Mouse (Mus musculus) inflammation-experienced regulatory T-cells, adult 16 weeks (primary cell): ENCODE results near the gene Olfr441. TPM values are rescaled to one million over a fixed set of nuclear protein-coding genes. Genes with fewer than 3 reads are reported as not detected.

ENCODE experiments used
- polyA plus RNA-seq: library from polyadenylated mRNA; unstranded; fragments of 100-300 nt; shearing (Covaris generic); gene quantifications from one replicate; pipeline ENCODE4 v1.2.1, GENCODE M21; 2017

Olfr441 gene
- not detected for polyA plus RNA-seq

GRCm38 (mm10) chr6:43106069-43106468 is at the start of gene Olfr441:
Gene Olfr441 (plus strand): TSS chr6:43106369.

GRCm38 (mm10) chr6:43146267-43146666 is 40.1 kb downstream of the Olfr441 start, which contains the start of gene Olfr237-ps1:
Gene Olfr237-ps1 (plus strand): TSS chr6:43146567.

GRCm38 (mm10) chr6:43162982-43163381 is 56.8 kb downstream of the Olfr441 start, which contains the start of gene Olfr437:
Gene Olfr437 (plus strand): TSS chr6:43163282.

Other genes with a start within 250 kb of the Olfr441 start
- not detected for gene Olfr448, start 215.9 kb upstream of the Olfr441 start, polyA plus RNA-seq
- gene Olfr447, start 197.5 kb upstream of the Olfr441 start, polyA plus RNA-seq: not detected
- gene Olfr446, start 185.0 kb upstream of the Olfr441 start, polyA plus RNA-seq: not detected
- not detected for gene Olfr444, start 157.3 kb upstream of the Olfr441 start, polyA plus RNA-seq
- gene Olfr237-ps1, start 40.2 kb downstream of the Olfr441 start, polyA plus RNA-seq: not detected
- gene Olfr437, start 56.9 kb downstream of the Olfr441 start, polyA plus RNA-seq: not detected
- not detected for gene Olfr13, start 65.8 kb downstream of the Olfr441 start, polyA plus RNA-seq
- not detected for gene Olfr435, start 90.8 kb downstream of the Olfr441 start, polyA plus RNA-seq
- gene Olfr434, start 106.7 kb downstream of the Olfr441 start, polyA plus RNA-seq: not detected
- gene Olfr47, start 125.2 kb downstream of the Olfr441 start, polyA plus RNA-seq: not detected
- 10.0 TPM for gene Arhgef5, start 159.2 kb downstream of the Olfr441 start, polyA plus RNA-seq
- not detected for gene Nobox, start 203.2 kb downstream of the Olfr441 start, polyA plus RNA-seq